Mouse (Mus musculus): ENCODE measurements at regions not wholly inside any gene's neighbourhood (a gene's known extent, or its start where the extent isn't known, plus 50 kb on each side); places are given as distances from the start of the nearest gene placed in this dataset.

GRCm38 (mm10) chr1:80390366-80390765 is 50.1 kb upstream of the Cul3 start:
- Histone ChIP-seq H3K27ac (ENCODE audit: insufficient read depth, low read depth) (no peak overlapping the region), H3K36me3 (replicated peaks in 1 of 2; ENCODE audit: control insufficient read depth in 1 of 2, insufficient read depth in 1 of 2, low read length in 1 of 2) (no peaks in the 10 kb centered on the region), H3K4me3 (replicated peaks in 1 of 3; ENCODE audit: low read depth in 2 of 3, low read length in 2 of 3, poor library complexity in 1 of 3) (no peak overlapping the region), H3K4me1 (ENCODE audit: control insufficient read depth in 1 of 2, insufficient read depth in 2 of 2) (peaks cover 0 to 8% of the 10 kb centered on the region in 2 experiments; a peak in 1 of 4 replicates), H3K4me2 (ENCODE audit: insufficient read depth, low read depth, poor library complexity, severe bottlenecking) (no peak overlapping the region), H3K27me3 (replicated peaks) (no peaks in the 10 kb centered on the region), H3K9me3 (replicated peaks; ENCODE audit: low read length) (no peaks in the 10 kb centered on the region), H3K79me2 (replicated peaks; ENCODE audit: control insufficient read depth, extremely low read depth, insufficient read depth, poor library complexity, severe bottlenecking) (no peaks in the 10 kb centered on the region), H3K9ac (ENCODE audit: insufficient read depth, low read depth) (no peak overlapping the region)
- no peak for DNase-seq (ENCODE audit: extremely low read depth)
- TF ChIP-seq JUND (conservative IDR thresholded peaks at IDR 0.05; ENCODE audit: low read depth, low read length) = 0 out of 2 replicates have a peak, but pooled peaks have one; percentile 24
- TF ChIP-seq UBTF (IDR thresholded peaks at IDR 0.05; ENCODE audit: low read depth, low read length) = no peak
- in situ Hi-C loops (cut with MboI; ENCODE audit: low pct_ligation_motif_present, low pct_unique_long_range_greater_than_20kb, low sequenced_read_pairs) = no loop called here
- dilution Hi-C loops (cut with MboI; ENCODE audit: extremely low pct_ligation_motif_present, extremely low pct_unique_long_range_greater_than_20kb, low sequenced_read_pairs) = no loop called here

Measured in CH12.LX (cell line).